Mouse (Mus musculus) forebrain, postnatal 0 days (tissue): ENCODE data around the gene Mrpl43. TPM values are rescaled to one million over a fixed set of nuclear protein-coding genes. Genes with fewer than 3 reads are reported as not detected.

Experiments
- ATAC-seq: fragments of 200-750 bp; cut with Nextera tagmentation; 2 replicates; pipeline ENCODE4 v1.8.0; 2017; ENCODE audit warnings: mild to moderate bottlenecking, moderate library complexity
- DNase-seq: peaks from one replicate; pipeline ENCODE4 v3.0.0-alpha.2; 2015
- H3K27ac ChIP-seq: fragments of 300-500 bp; sonication (generic); 2 replicates; pipeline ENCODE4 v1.5.1; 2014; ENCODE audit warnings: low read depth, mild to moderate bottlenecking, antibody characterized with exemption, low read length, moderate library complexity, mixed read lengths
- H3K27me3 ChIP-seq: fragments of 300-500 bp; sonication (generic); 2 replicates; pipeline ENCODE4 v1.6.1; 2014; ENCODE audit warnings: mild to moderate bottlenecking, low read length, mixed read lengths; ENCODE audit not compliant: insufficient read depth
- H3K36me3 ChIP-seq: fragments of 300-500 bp; sonication (generic); 2 replicates; pipeline ENCODE4 v1.6.1; 2014; ENCODE audit warnings: mild to moderate bottlenecking, moderate library complexity; ENCODE audit not compliant: insufficient read depth
- H3K4me1 ChIP-seq: fragments of 300-500 bp; sonication (generic); 2 replicates; pipeline ENCODE4 v1.6.1; 2014; ENCODE audit warnings: antibody characterized with exemption; ENCODE audit not compliant: insufficient read depth
- H3K4me2 ChIP-seq: fragments of 300-500 bp; sonication (generic); 2 replicates; pipeline ENCODE4 v1.6.1; 2014; ENCODE audit warnings: low read depth, mild to moderate bottlenecking, moderate library complexity
- H3K4me3 ChIP-seq: fragments of 300-500 bp; sonication (generic); 2 replicates; pipeline ENCODE4 v1.5.1; 2014; ENCODE audit warnings: low read depth, low read length, mixed read lengths
- H3K9ac ChIP-seq: fragments of 300-500 bp; sonication (generic); 2 replicates; pipeline ENCODE4 v1.6.1; 2014; ENCODE audit warnings: mild to moderate bottlenecking
- H3K9me3 ChIP-seq: fragments of 300-500 bp; sonication (generic); 2 replicates; pipeline ENCODE4 v1.6.1; 2016; ENCODE audit warnings: low read length
- CTCF ChIP-seq: sonication (generic); IDR thresholded peaks from 2 replicates; pipeline ENCODE4 v1.5.1; 2016; ENCODE audit warnings: antibody characterized with exemption, control low read depth, low read depth
- WGBS: fragments of 180-500 bp; shearing (Covaris S2); extraction: QIAGEN DNeasy Blood & Tissue Kit; methylation state at CpG from one replicate; pipeline ENCODE4 v1.1.7; 2014; 5-methylcytosine and 5-hydroxymethylcytosine counted together
- polyA plus RNA-seq: library from polyadenylated mRNA; unstranded; fragments of >200 nt; fragmentation: Nextera tagmentation; extraction: Ambion mirVana; gene quantifications from 2 replicates; pipeline ENCODE4 v1.2.1, GENCODE M21; 2015
- total RNA-seq: library from RNA; depleted of rRNA; stranded (reverse); fragments of >200 nt; gene quantifications from 2 replicates; pipeline ENCODE4 v1.2.3, GENCODE M21; 2014

The Mrpl43 gene
- total and polyA plus RNA-seq, 2 experiments from 2014 or later = 62.2 to 99.2 TPM

DNA sequence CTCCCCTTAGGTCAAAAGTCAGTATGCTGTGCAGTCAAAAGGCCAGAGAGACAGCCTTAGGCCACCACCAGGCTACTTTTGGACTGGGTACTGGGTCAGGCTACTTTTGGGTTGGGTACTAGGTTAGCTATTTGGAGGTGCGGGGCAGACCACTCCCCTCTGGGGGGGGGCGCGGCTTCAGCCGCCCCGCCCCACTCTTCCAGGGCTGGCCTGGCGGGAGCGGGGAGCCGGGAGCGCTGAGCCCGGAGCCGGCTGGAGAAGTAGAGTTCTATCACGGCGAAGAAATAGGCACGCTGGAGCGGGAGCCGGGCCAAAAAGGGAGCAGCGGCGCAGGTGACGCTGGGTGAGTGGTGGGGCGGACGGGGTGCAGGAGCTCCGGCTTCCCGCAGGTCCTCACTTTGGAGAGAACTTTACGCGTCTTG is 8.8 kb upstream of the Mrpl43 start:
- no peak for TF ChIP-seq CTCF
- Histone ChIP-seq H3K27ac (no peak overlapping the region), H3K4me2 (peak overlapping the region; percentile 64), H3K4me3 (peak overlapping the region; percentile 76), H3K9me3 (no peaks in the 10 kb centered on the region), H3K9ac (peak overlapping the region; percentile 39), H3K36me3 (peaks cover 18% of the 10 kb centered on the region), H3K27me3 (peaks cover 4% of the 10 kb centered on the region; the same call in 1 of the 2 replicates), H3K4me1 (peaks cover 22% of the 10 kb centered on the region)
- no peak for DNase-seq
- ATAC-seq = no peak
- 2% methylated on average over 25 of the region's 25 CpGs for WGBS

DNA sequence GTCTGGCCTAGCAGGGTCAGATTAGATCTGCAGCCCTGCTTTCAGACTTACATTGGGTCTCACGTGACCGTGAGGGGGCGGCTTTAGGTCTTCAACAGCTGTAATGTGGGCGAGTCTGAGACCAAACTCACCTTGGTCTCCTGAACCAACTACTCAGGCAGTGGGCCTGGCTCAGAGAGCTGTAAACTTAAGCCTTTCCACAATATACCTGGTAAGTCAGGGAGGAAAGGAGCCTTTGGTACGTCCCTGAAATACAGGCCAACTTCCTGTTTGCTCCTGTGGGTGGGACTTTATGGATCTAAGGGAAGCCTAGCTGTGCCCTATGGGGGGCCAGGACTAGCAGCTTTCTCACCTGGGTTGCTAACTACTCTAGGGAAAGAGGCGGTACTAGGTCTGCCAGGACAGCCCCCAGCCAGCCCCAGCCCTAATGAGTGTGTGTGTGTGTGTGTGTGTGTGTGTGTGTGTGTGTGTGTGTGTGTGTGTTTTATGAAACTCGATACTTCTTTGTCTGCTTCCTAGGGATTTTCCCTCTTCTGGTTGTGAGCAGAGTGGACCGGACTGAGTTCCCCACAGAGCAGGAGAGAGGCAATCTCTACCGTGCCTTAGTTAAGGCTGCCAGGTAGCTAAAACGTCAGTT is 8.2 kb upstream of the Mrpl43 start, which contains the start of gene Lzts2:
Lzts2 (plus strand) TSS at position 80 of the 637 bp plus-strand sequence.
- peak within 1 kb of the TSS; percentile 64 for H3K4me2 ChIP-seq
- H3K9me3 ChIP-seq = no peaks in the 10 kb centered on the region
- H3K9ac ChIP-seq = peak within 1 kb of the TSS; percentile 39
- peaks cover 20% of the 10 kb centered on the region for H3K36me3 ChIP-seq
- WGBS = 13% methylated on average over 10 of the region's 10 CpGs
- H3K4me1 ChIP-seq = peaks cover 22% of the 10 kb centered on the region
- no peak within 1 kb of the TSS for H3K27ac ChIP-seq
- DNase-seq (no peak), ATAC-seq (no peak)
- peaks cover 4% of the 10 kb centered on the region; the same call in 1 of the 2 replicates for H3K27me3 ChIP-seq
- TF ChIP-seq CTCF = no peak
- peak within 1 kb of the TSS; percentile 76 for H3K4me3 ChIP-seq

DNA sequence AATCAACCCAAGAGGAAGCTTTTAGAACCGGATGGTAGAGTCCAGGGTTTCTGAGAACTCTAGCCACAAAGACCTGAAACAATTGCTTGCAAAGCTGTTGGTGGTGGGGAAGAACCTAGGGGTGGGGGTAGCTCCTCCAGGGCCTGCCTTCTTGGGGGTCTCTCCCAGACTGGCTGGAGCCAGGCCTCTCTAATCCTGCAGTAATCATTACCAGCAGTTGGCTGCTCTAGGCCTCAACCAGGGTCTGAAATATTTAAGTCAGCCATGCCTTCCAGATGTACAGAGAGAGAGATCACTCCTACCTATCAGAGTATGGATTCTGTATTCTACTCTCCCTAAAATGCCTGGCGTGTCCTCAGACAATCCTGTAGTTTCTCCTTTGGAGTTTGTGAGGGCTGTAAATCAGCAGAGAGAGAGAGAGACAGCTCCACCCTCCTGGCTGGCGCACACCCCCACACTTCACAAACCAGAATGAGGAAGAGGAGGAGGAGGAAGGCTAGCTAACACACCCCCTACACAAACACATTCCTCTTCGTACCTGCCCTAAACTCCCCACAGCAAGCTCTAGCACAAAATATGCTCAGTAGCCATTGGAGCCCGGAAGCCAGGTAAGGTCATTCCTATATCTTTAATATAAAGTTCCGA is 7.5 kb upstream of the Mrpl43 start:
- H3K27me3 ChIP-seq = peaks cover 4% of the 10 kb centered on the region; the same call in 1 of the 2 replicates
- no peak overlapping the region for H3K4me3 ChIP-seq
- no peak overlapping the region for H3K27ac ChIP-seq
- H3K9ac ChIP-seq = no peak overlapping the region
- no peak for TF ChIP-seq CTCF
- DNase-seq (no peak), ATAC-seq (no peak)
- no peak overlapping the region for H3K4me2 ChIP-seq
- H3K4me1 ChIP-seq = peaks cover 22% of the 10 kb centered on the region
- H3K9me3 ChIP-seq = no peaks in the 10 kb centered on the region
- 71% methylated on average over 6 of the region's 6 CpGs for WGBS
- peaks cover 24% of the 10 kb centered on the region for H3K36me3 ChIP-seq

DNA sequence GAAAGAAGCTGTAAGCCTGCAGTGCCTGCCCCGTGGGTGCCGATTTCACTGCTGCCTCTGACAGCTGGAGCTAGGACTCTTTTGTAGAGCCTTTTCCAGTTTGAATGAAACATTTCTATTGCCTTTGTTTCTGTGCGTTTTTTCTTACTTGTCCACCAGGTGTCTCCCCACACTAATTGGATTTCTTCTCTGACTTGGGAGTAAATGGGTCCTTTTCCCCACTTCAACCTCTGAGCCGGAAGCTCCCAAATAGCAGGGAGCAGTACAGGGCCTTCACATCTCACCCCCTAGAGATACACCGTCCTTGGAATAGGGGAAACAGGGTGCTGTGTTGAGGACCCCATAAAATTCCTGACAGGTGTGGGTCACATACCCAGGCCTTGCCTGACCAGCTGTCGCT is 6.4 kb upstream of the Mrpl43 start:
- no peak overlapping the region for H3K4me3 ChIP-seq
- ATAC-seq (no peak; the same call in 1 of the 2 replicates), DNase-seq (peak; percentile 65)
- H3K36me3 ChIP-seq = peaks cover 24% of the 10 kb centered on the region
- H3K27me3 ChIP-seq = peaks cover 4% of the 10 kb centered on the region; the same call in 1 of the 2 replicates
- WGBS = 30% methylated on average over 6 of the region's 6 CpGs
- TF ChIP-seq CTCF = peak; percentile 70
- H3K4me1 ChIP-seq = peaks cover 22% of the 10 kb centered on the region
- no peak overlapping the region for H3K4me2 ChIP-seq
- 0 out of 2 replicates have a peak overlapping the region, but pooled peaks have one; percentile 29 for H3K27ac ChIP-seq
- H3K9me3 ChIP-seq = no peaks in the 10 kb centered on the region
- H3K9ac ChIP-seq = peak overlapping the region; percentile 31; the same call in 1 of the 2 replicates

DNA sequence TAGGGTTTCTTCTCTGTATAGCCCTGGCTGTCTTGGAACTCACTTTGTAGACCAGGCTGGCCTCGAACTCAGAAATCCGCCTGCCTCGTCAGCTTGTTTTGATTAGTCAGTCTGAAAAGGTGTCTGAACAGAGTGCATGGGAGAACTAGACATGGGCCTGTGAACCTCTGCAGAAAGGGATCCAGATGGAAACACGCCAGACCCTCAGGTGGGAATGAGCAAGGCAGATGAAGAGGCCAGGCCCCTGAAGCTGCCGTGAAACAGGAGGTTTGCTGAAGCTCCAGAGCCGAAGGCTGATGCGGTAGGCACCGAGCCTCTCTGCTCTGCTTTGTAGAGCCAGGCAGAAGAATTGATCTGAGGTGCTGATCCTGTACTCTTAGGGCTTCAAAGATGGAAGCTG is 6.0 kb upstream of the Mrpl43 start:
- DNase-seq (no peak), ATAC-seq (no peak)
- peaks cover 24% of the 10 kb centered on the region for H3K36me3 ChIP-seq
- TF ChIP-seq CTCF = no peak
- H3K4me3 ChIP-seq = no peak overlapping the region
- peaks cover 26% of the 10 kb centered on the region for H3K4me1 ChIP-seq
- no peaks in the 10 kb centered on the region for H3K9me3 ChIP-seq
- 0 out of 2 replicates have a peak overlapping the region, but pooled peaks have one; percentile 29 for H3K27ac ChIP-seq
- H3K27me3 ChIP-seq = peaks cover 4% of the 10 kb centered on the region; the same call in 1 of the 2 replicates
- H3K9ac ChIP-seq = peak overlapping the region; percentile 31; the same call in 1 of the 2 replicates
- no peak overlapping the region for H3K4me2 ChIP-seq
- 79% methylated on average over 8 of the region's 8 CpGs for WGBS

DNA sequence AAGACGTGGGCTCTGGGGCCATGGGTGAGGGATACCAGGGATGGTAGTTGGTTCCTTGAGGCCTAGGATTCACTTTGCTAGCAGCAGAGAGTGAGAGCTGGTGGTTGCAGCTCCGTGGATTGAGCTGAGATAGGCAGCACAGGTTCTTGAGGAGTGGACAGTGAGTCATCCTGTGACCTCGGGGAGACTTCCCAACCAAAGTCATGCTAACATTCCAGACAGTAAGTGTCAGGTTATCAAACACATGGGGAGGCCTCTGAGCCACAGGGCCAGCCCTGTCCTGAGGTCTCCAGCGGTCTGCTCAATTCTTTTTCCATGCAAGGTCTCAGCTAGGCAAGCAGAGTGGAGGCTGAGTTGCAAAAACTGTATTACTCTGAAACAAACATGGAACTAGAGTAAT is 4.4 kb upstream of the Mrpl43 start:
- DNase-seq (no peak), ATAC-seq (no peak)
- H3K36me3 ChIP-seq = peaks cover 24% of the 10 kb centered on the region
- no peak for TF ChIP-seq CTCF
- H3K9me3 ChIP-seq = no peaks in the 10 kb centered on the region
- H3K27me3 ChIP-seq = peaks cover 4% of the 10 kb centered on the region; the same call in 1 of the 2 replicates
- WGBS = 90% methylated on average over 4 of the region's 4 CpGs
- H3K4me2 ChIP-seq = no peak overlapping the region
- H3K9ac ChIP-seq = no peak overlapping the region
- H3K27ac ChIP-seq = no peak overlapping the region
- no peak overlapping the region for H3K4me3 ChIP-seq
- peaks cover 17% of the 10 kb centered on the region for H3K4me1 ChIP-seq
